Mouse (Mus musculus) heart, adult 18-20 months (tissue): ENCODE results near the gene Zhx3. TPM values are rescaled to one million over a fixed set of nuclear protein-coding genes. Genes with fewer than 3 reads are reported as not detected.
A peak's percentile ranks its signal among the peaks of the same experiment; 100 is the strongest.

Experiments used
- DNase-seq, 2 experiments: peaks; one replicate each; pipeline ENCODE4 v3.0.0; 2021 to 2022; ENCODE audit warnings: mixed read lengths in 1 of 2
- total RNA-seq, 2 experiments: library from RNA; stranded (reverse); gene quantifications; 2 replicates each; pipeline ENCODE4 v1.2.3; 2021

Zhx3 gene
- total RNA-seq, 2 experiments from 2014 or later: 34.5 to 39.3 TPM

GRCm38 (mm10) chr2:160760433-160761184 is 112.2 kb downstream of the Zhx3 start:
- peak in 1 of 2 experiments; percentile 77 for DNase-seq

DNA sequence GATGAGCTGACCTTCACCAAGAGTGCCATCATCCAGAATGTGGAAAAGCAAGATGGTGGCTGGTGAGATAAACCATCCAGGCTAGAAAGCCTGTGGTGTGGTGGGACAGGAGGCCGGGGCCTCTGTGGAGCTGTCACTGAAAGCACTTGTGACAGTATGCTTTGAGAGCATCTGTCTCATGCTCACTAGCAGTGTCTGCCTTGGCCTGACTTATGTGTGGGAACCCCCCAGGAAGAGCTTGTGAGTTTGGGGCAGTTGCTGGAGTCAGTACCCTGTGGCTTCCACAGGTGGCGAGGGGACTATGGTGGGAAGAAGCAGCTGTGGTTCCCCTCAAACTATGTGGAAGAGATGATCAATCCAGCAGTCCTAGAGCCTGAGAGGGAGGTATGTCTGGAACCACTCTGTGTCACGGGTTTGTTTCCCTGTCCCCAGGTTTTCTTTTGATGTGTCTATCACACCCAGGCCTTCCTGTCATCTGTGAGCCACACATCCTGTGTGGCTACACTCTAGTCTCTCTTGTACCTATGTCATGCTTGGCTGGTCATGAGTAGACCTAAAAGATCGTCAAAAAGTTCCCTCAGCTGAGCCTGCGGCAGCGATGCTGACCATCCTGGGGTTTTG is 116.1 kb downstream of the Zhx3 start:
- no peak for DNase-seq

- DNase-seq: no peak
These were observed 125.7 kb downstream of the Zhx3 start for GRCm38 (mm10) chr2:160747075-160747474.

GRCm38 (mm10) chr2:160746637-160747036 is 126.2 kb downstream of the Zhx3 start:
- DNase-seq: no peak

- no peak for DNase-seq
These were observed 127.3 kb downstream of the Zhx3 start for GRCm38 (mm10) chr2:160745497-160745896.

DNA sequence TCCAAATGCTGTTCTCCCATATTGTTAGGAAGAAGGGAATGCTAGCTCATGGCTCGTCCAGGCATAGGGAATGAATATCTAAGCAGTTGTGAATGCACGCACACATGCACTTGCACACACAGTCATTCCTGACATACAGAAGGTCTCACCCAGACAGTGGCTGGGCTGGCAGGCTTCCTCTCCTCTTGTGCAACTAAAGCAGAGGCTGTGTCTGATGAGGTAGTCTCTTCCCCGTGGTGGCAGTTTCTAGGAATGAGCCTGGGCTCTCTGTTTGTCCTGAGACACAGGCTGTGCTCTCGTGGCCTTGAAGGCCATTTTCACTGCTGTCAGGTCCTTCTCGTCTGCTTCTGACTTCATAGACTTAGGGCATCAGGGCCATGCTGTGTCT is 128.0 kb downstream of the Zhx3 start:
- DNase-seq: no peak

GRCm38 (mm10) chr2:160744040-160744822 is 128.6 kb downstream of the Zhx3 start:
- DNase-seq: peak; percentile 80 to 88

DNA sequence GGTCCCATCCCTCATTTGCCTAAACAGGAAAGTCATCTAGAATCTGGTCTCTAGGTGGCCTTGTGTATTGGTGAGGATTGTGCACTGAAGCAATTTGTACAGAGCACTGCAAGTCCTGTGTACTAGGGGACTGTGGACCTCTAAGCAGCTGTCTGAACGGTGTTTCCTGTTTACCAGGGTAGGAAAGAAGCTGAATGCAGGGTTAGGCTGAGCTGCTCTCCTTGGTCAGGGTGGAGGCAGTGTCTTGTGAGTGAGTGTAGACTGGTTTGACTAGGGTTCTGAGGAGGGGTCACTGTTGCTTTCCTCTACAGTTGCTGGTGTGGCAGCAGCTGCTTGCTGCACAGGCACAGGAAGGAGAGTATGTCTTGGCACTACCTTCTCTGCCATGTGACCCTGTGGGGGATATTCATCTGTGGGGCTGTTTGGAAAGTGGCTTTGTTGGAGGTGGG is 130.6 kb downstream of the Zhx3 start:
- DNase-seq: peak in 1 of 2 experiments; percentile 43

GRCm38 (mm10) chr2:160741580-160741979 is 131.2 kb downstream of the Zhx3 start:
- no peak for DNase-seq

DNA sequence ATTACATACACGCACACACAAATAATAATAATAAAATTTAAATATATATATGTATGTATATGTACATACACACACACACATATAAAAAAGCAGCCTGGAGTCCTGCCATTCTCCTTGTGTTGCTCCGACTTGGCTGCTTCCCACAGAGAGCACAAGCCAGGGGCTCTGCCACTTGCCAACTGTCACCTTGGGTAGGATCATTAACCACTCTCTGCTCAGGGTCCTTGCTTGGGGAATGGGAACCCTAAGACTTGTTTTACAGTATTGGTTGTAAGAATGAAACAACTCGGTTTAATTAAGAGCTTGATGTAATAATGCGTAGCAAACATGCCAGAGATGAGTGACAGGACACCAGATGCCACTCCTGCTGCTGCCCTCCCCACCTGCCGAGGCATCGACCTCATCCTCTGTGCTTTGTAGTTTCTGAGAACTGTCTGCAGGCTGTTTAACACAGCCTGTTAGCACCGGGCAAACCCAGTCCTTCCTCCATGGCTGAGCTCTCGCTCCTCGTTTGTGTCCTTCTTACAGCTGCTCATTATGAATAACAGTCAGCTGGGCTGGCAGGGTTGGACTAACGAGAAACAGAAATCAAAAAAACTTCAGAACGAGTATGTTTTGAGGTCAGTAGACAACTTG is 132.2 kb downstream of the Zhx3 start:
- DNase-seq: no peak

GRCm38 (mm10) chr2:160739647-160740356 is 133.0 kb downstream of the Zhx3 start:
- no peak for DNase-seq

DNA sequence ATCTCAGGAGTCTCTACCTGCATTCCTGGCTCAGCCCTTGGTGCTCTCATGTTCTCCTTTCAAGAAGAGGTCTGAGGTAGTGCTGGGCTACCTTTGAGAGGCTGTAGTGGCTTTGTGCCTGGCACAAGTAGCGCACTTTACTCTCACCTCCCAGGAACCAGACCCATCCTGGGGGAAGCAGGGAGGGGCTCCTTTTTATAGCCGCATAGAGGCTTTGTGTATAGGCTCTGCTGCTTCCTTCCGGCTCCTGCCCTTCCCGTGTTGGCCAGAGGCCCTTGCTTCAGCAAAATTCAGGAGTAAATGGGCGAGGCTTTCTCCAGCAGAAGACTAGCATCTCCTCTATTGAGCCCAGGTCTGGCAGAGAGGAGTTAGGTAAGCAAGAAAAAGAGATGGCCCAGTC is 134.4 kb downstream of the Zhx3 start:
- peak; percentile 46 to 75 for DNase-seq

GRCm38 (mm10) chr2:160736466-160736865 is 136.3 kb downstream of the Zhx3 start:
- no peak for DNase-seq

GRCm38 (mm10) chr2:160735706-160736310 is 137.0 kb downstream of the Zhx3 start:
- no peak for DNase-seq

DNA sequence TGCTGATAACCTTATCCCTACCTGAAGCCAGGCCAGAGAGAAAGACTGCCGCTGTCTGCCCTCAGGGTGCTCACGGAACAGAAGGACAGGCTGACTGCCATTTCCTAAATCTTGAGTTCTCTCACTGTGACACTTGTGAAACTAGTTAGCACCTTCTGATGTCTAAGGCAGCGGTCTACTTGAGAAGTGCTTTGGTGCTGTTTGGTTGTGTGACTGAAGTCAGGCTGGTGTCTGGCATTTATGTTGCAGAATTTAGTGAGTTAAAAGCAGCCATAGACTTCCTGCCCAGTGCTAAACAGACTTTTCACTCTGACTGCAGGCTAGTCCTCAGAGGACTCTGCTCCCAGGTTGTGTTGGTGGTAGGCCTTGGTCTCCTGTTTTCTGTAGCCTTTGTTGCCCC is 138.5 kb downstream of the Zhx3 start:
- no peak for DNase-seq

- DNase-seq: no peak
These were observed 139.7 kb downstream of the Zhx3 start for GRCm38 (mm10) chr2:160733131-160733531.

GRCm38 (mm10) chr2:160732420-160732995 is 140.3 kb downstream of the Zhx3 start:
- peak in 1 of 2 experiments; percentile 37 for DNase-seq

DNA sequence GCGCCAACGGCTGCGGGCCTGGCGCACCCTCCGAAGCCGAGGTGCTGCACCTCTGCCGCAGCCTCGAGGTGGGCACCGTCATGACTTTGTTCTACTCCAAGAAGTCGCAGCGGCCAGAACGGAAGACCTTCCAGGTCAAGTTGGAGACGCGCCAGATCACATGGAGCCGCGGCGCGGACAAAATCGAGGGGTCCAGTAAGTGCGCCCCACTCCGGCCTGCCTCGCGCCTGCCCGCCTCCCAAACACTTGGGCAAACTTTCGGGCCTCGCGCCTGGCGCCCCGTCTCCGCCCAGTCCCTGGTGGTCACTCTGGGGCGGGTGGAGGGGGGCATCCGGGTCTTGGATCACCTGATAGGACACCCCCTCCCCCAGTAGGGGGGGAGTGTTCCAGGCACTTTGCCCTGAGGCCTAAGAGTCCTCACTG is 140.9 kb downstream of the Zhx3 start:
- peak; percentile 82 for DNase-seq

DNA sequence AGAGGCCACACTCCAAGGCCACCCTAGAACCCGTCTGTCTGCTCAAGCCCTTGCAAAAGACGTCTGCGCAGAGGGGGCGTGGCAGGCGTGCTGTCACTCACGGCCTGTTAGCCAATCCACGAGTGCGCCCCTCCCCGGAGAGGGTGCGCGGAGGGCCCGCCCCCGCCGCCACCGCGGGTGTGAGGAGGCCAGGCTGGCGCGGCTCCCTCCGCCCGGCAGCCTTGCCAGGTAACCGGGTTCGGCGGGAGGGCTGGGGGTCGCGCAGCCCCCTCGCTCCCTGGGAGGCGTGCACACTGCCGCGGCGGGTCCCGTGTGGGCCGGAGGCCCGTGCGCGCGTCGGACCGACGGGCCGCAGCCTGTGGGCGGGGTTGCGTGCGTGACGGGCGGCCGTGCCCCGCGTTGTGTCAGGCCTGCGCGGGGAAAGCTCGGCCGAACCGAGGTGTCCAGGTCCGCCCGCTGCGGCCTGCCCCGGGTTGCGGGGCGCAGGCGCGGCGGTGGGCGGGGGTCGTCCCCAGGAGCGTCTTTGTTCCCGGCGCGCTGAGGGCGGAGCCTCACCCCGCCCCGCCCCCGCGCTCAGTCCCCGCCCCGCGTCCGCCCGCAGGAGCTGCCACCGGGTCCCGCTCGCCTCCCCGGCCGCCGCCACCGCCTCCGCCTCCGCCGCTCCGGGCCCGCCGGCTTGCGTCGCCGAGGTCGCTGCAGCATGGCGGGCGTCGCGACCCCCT is 141.5 kb downstream of the Zhx3 start, which contains the start of gene Plcg1:
Gene Plcg1 (plus strand): TSS at position 184 of the 722 bp plus-strand sequence.
- peak; percentile 95 to 96 for DNase-seq

DNA sequence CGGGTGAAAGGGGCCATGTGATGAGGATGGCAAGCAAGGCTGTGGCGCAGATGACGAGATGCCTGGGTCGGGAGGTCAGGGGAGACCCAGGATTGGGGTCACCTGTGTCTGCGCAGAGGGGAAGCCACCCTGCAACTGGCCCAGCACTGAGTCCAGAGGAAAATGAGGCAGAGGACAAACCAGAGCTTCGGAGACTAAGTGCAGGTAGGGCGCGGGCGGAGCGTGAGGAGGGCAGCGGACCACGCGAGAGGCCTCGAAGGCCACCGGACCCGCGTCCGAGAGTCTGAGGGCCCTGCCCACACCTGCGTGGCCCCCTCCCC is 142.0 kb downstream of the Zhx3 start:
- DNase-seq: peak in 1 of 2 experiments; percentile 38
